Mouse (Mus musculus): ENCODE data around the gene Mrps26.
A peak's percentile ranks its signal among the peaks of the same experiment; 100 is the strongest.
"Not testable (repeated sequence)": the region's sequence is repeated elsewhere in the genome, so short reads cannot be mapped to it uniquely, and the experiment has no call there.

Mrps26 gene

DNA sequence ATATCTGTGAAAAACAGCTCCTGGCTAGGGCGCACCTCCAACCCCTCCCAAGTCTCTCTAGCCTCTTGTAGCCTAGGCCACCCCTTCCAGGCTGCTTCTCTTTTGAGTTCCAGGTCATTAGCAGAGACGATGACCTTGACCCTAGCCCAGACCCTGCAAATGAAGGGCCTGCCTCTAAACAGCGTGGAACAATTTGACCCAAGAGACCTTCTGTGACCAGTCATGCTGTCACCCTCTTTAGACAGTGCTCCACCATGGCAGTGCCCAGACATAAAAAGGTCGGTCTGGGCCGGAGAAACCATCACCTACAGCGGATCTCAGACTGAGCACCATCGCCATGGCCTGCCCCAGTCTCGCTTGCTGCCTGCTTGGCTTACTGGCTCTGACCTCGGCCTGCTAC is 12.3 kb downstream of the Mrps26 start, which contains the start of gene Oxt:
Gene Oxt (plus strand): TSS at position 301 of the 400 bp plus-strand sequence.
- no peak for DNase-seq (ENCODE audit: low spot score in 2 of 2)

DNA sequence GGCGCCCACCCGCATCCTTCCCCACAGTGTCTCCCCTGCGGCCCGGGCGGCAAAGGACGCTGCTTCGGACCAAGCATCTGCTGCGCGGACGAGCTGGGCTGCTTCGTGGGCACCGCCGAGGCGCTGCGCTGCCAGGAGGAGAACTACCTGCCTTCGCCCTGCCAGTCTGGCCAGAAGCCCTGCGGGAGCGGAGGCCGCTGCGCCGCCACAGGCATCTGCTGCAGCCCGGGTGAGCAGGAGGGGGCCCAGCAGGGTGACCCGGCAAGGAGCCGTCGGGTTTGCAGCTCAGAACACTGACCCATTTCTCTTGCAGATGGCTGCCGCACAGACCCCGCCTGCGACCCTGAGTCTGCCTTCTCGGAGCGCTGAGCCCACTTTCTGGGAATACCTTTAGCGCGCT is 13.0 kb downstream of the Mrps26 start:
- DNase-seq (ENCODE audit: low spot score in 2 of 2), result not testable (repeated sequence)

DNA sequence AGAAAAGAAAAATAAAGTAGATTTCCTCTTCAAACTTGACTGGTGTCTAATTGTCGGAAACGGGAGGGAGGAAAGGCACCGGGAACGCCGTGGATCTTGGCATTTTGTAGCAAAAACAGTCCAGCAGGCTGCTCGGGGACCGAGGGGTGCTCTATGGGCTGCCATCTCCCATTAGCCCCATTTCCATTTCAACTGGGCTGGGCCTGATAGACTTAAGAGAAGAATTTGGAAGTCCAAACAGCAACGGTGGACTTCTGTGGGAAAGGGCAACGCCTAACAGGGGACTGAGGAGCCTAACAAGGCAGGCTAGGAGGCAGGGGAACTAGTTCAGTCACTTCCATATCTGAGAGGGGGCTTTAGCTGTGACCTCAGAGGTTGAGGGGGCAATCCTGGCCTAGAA is 13.5 kb downstream of the Mrps26 start:
- no peak for DNase-seq (ENCODE audit: low spot score in 2 of 2)

DNA sequence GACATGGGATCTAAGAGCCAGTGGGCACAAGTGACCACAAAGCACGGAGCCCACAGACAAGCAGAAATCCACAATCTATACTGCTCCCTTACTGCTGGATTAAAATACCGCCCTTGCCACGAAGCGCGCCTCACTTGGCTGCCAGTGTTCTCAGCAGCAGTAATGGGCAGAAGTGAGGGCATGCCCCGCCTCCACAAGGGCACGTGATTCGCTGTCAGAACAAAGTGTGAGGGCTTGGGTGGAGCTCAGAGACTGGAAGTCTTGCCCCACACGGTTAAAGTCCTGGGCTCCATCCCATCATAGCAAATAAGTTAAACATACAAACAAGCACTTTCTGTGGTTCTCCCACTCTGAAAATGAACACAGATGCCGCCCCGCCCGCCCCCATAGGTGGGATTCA is 14.1 kb downstream of the Mrps26 start:
- no peak for DNase-seq (ENCODE audit: low spot score in 2 of 2)

GRCm38 (mm10) chr2:130578148-130578547 is 14.6 kb downstream of the Mrps26 start:
- peak in 1 of 2 experiments; percentile 75 for DNase-seq (ENCODE audit: low spot score in 2 of 2)

DNA sequence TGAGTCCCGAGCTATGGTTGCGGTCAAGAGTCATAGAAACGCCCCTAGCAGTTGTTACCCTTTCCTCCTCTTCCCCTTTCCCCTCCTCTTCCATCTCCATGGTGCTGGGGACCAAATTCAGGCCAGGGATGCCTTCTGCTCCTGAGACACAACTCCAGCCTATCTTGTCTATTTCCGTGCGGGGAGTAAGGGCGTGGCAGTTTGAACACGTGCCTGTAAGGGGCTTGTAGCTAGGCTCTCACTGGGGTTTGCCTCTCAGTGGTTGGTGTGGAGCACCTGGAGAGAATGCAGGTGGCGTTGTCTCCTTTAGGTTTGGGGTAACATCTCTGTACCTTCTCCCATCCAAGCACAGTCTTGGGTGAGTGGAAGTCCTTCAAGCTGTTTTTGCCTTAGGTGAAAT is 16.2 kb downstream of the Mrps26 start:
- DNase-seq (ENCODE audit: low spot score in 2 of 2), result no peak

DNA sequence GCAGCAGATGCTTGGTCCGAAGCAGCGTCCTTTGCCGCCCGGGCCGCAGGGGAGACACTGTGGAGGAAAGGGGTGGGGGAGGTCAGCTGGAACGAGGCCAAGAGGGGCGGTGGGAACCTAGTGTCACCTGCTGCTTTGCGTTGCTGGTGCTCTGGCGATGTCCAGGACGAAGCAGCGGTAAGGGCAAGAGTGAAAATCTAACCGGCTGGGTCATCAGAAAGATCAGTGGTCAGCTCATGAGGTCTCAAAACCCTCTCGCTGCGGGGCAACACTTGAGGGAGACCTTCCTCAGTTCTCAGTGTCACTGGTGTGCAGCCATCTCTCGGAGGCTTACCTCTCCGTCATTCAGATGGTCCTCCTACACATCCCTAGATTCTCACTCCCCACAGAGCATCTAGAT is 17.7 kb downstream of the Mrps26 start:
- DNase-seq (ENCODE audit: low spot score in 2 of 2), result no peak

DNA sequence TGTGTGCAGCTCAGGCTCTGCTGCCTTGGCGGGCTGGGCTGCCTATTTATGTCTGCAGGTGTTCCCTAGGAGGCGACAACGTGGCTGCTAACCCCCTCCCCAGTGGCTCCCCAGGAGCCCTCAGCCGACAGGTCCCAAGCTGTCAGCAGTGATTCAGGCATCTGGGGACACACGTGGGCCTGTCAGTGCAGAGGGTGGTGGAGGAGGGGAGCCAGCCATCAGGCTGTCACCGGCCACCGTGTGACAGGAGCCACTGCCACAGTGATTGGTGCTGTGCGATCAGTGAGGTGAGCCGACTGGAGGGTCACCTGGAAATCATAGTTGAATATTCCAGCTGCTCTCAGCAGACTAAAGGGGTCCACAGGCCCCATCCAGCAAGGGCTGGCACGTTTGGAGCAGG is 19.0 kb downstream of the Mrps26 start, which contains the start of gene Avp:
Gene Avp (minus strand): TSS at position 3 of the 400 bp plus-strand sequence.
- DNase-seq (ENCODE audit: low spot score in 2 of 2), result no peak

DNA sequence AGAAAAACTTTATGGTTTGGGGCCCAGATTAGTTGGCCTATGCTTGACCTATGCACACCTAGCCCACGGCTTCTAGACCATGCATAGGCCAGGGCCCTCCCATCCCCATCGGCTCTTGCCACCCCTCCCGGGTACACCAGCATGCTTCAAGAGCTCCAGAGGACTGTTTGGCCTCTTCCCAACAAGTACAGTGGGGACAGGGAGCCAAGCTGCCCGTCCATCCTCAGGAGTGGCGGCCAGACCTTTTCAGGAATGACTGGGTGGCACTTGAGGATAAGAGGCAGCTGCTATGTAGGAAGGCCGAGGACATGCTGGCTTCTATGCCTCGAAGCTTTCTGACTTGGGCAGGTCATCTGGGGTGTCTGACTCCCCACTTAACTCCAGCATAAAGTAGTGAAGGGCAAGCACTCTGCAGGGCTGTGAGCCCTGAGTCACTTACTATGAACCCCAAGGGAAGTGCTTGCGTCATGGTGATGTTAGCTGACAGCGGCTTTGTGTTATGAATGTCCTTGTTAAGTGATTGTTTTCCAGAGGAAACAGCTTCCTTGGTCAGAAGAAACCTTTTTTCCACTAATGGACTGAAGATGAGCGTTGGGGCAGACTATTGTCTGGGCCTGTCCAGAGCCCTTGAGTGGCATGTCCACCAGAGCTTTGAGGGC is 20.5 kb downstream of the Mrps26 start:
- DNase-seq (ENCODE audit: low spot score in 2 of 2), result no peak

DNA sequence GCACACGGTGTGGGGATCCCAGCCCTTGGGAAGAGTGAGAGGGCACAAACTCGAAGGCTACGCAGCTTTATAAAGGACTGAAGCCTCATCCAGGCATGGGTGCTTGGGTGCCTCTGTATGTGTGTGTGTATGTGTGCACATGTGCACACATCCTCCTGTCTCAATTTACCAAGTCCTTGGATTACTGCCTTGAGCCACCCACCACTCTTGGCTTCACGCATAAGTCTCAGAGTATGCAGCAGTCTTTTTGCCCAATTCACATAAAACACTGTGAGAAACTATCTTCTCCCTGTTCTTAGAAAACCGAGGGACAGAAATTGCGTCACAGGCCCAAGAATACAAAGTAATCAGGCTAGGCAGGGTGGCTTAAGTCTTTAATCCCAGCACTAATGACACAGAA is 22.5 kb downstream of the Mrps26 start:
- peak in 1 of 2 experiments; percentile 68 for DNase-seq (ENCODE audit: low spot score in 2 of 2)

DNA sequence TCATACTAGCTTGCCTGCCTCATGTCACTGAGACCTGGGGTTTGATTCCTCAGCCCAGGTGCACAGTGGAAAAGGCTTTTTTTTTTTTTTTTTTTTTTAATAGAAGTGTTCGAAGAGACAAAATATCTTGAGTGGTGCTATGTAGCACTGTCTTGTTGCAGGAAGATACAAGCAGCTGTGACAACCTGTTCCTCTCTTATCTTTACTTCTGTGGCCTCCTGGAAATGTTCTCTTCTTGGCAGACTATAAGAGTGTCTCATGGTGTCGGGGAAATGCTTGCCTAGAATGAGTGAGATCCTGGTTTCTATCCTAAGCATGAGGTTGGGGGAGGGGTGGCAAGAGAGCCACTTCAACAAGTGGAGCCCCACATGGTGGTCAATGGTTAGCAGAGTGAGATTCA is 24.8 kb downstream of the Mrps26 start:
- DNase-seq (ENCODE audit: low spot score in 2 of 2), result no peak

DNA sequence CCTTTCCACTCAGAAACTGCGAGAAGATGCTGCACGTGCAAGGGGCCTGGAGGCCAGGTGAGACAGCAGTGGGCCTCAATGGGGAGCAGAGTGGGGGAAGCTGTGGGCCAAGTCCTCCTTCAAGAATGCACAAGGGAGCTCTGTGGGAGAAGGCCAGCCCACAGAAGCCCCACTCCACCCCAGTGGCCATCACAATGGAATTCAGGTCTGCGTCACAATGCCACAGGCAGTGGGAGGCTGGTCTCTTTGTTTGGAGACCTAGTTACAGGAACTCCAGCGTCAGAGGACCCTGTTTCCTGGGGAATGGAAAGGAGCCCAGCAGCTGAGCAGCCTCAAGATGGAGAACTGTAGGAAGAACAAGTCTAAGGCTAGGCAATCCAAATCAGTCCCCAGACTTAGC is 25.6 kb downstream of the Mrps26 start:
- DNase-seq (ENCODE audit: low spot score in 2 of 2), result no peak

DNA sequence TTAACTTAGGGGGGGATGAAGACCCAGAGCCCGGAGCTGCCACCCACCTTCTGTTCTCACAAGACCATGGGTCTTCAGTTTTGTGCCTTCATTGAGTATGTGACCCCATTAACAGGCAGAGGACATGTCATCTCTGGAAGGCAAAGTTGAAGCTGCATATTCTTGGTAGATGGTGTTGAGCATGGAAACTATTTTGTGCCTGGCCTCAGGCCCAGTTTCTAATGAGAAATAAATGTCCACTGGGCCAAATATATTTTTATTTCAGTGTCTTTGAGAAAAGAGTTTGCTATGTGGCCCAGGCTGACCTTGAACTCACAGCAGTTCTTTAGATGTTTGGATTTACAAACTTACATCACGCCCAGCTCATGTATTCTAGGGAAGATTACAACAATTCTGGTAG is 26.2 kb downstream of the Mrps26 start:
- no peak for DNase-seq (ENCODE audit: low spot score in 2 of 2)

DNA sequence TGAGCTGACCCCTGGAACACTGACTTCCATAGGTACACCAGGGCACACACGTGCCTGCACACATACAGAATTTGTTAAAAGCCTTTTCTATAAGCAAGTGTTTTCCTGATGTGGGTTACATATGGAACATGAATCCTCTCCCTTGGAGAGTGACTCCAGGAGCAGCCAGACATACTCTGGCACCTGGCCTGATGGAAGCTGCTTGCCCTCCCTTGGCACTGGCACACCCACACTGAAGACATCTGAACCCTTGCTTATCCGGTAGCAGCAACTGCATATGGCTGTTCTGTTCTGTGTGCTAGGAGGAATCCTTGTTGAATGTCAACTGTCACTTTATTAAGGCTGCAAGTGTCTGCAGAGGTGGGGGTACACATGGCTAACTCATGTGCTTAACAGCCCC is 27.5 kb downstream of the Mrps26 start:
- DNase-seq (ENCODE audit: low spot score in 2 of 2), result no peak

DNA sequence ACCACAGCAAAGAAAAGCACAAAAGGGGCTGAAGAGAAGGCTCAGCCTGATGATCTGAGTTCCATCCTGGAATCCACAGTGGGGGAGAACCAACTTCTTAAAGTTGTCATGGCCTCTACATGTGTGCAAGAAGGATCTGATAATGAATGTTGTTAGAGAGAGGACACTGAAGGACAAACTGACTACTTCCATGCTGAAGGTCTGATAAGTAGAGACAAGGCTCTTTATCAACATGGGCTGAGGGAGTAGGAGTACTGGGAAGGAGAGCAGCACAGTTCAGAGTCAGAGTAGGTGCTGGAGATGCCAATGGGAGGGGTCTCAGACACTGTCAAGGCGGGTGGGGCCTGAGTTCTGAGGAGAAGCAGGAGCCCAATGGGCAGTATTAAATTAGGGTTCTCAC is 32.1 kb downstream of the Mrps26 start:
- no peak for DNase-seq (ENCODE audit: low spot score in 2 of 2)

DNA sequence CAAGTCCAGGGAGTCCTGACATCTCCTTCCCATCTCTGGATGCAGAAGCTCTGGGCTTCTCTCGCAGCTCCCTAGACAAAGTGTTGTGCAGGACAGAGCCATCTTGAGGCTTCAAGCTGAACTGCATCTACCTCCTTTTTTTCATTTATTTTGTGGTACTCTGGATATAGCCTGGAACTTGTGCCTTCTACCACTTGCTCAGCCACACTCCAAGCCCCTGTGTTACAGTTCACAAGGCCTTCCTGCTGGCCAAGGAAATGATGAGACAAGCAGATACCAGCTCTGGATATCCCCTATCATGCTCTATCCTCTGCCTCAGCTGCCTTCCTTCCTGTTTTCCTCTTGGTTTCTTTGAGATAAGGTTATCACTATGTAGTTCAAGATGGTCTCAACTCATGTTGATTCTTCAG is 34.1 kb downstream of the Mrps26 start:
- peak in 1 of 2 experiments; percentile 67 for DNase-seq (ENCODE audit: low spot score in 2 of 2)

GRCm38 (mm10) chr2:130598399-130598798 is 34.9 kb downstream of the Mrps26 start:
- no peak for DNase-seq (ENCODE audit: low spot score in 2 of 2)

- DNase-seq (ENCODE audit: low spot score in 2 of 2), result no peak
Measured at GRCm38 (mm10) chr2:130602195-130602594, 38.7 kb downstream of the Mrps26 start.

DNA sequence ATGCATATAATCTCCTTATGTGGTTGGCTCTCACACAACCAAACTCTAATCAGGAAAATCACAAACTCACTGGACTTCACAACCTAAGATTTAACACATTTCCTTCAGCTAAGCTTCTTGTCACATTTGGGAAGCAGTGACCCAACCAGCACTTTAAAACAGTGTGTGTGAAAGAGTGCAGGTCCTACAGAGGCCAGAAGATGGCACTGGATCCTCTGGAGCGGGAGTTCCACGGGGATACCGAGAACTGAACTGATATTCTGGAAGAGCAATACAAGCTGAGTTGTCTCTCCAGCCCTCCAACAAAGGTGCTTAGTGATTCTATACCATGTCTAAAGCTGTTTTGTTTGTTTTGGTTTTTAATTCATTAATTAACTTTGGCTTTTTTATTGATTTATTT is 49.5 kb downstream of the Mrps26 start:
- DNase-seq (ENCODE audit: low spot score in 2 of 2), result no peak

Measured in left cerebral cortex, adult 9 months (tissue).